Mouse (Mus musculus) ES-Bruce4 (cell line): ENCODE results near the gene Cd52.

Experiments used
- CTCF ChIP-seq: IDR thresholded peaks from one replicate; pipeline ENCODE4 v1.8.1; 2011; ENCODE audit warnings: low read depth, low read length
- EP300 ChIP-seq: IDR thresholded peaks from 2 replicates; pipeline ENCODE4 v1.6.1; 2011; ENCODE audit warnings: low read depth, low read length; ENCODE audit not compliant: insufficient read depth
- POLR2A ChIP-seq: IDR thresholded peaks from one replicate; pipeline ENCODE4 v1.8.1; 2011; ENCODE audit warnings: low read length; ENCODE audit not compliant: insufficient read depth

DNA sequence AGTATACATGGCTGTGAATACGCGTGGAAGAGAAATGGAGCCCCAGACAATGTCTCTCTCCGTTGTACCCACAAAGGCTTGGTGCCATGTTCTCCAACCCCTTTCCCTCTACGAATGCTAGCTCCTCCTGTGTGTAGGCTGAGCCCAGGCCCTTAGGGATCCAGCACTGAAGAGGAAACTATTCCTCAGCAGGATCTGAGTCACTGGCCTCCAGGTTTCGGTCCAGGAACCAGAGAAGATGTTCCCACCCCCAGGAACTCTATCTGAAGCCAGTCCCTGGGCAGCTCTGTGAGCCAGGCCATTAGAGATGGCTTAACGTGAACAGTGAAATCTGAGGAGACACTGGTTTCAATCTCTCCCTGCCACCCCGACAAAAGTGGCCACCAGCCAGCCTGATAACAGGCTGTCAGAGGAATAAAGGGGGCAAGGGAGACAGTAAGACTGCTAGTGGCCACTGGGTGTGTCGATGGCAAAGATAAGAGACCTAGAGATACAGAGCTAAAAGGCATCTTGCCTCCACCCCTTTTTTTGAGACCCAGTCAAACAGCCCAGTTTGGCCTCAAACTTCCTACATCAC, 37.7 kb upstream of the Cd52 start:
- TF ChIP-seq CTCF: no peak
- TF ChIP-seq POLR2A: no peak
- no peak for TF ChIP-seq EP300
